Mouse (Mus musculus) heart, embryonic 16.5 days (tissue): ENCODE measurements at regions not wholly inside any gene's neighbourhood (a gene's known extent, or its start where the extent isn't known, plus 50 kb on each side); places are given as distances from the start of the nearest gene placed in this dataset.

Experiments used
- ATAC-seq: fragments of 200-750 bp; cut with Nextera tagmentation; replicated peaks from 2 replicates; pipeline ENCODE4 v1.8.0; 2017; ENCODE audit warnings: moderate number of reproducible peaks; ENCODE audit not compliant: insufficient read depth, low FRiP score; ENCODE audit errors: extremely low read depth
- H3K27ac ChIP-seq: fragments of 300-500 bp; sonication (generic); 2 replicates; pipeline ENCODE4 v1.5.1; 2014; ENCODE audit warnings: mild to moderate bottlenecking, low read length, control low read depth, moderate library complexity
- H3K27me3 ChIP-seq: fragments of 300-500 bp; sonication (generic); 2 replicates; pipeline ENCODE4 v1.6.1; 2014; ENCODE audit warnings: low read length, mixed read lengths; ENCODE audit not compliant: control insufficient read depth, insufficient read depth
- H3K36me3 ChIP-seq: fragments of 300-500 bp; sonication (generic); 2 replicates; pipeline ENCODE4 v1.6.1; 2014; ENCODE audit not compliant: control insufficient read depth, insufficient read depth
- H3K4me1 ChIP-seq: fragments of 300-500 bp; sonication (generic); 2 replicates; pipeline ENCODE4 v1.6.1; 2014; ENCODE audit warnings: low read length, mixed read lengths; ENCODE audit not compliant: control insufficient read depth, insufficient read depth
- H3K4me2 ChIP-seq: fragments of 300-500 bp; sonication (generic); 2 replicates; pipeline ENCODE4 v1.6.1; 2014; ENCODE audit warnings: low read depth, mild to moderate bottlenecking, control low read depth, low read length
- H3K4me3 ChIP-seq: fragments of 300-500 bp; sonication (generic); 2 replicates; pipeline ENCODE4 v1.5.1; 2014; ENCODE audit warnings: mild to moderate bottlenecking, control low read depth, low read length
- H3K9ac ChIP-seq: fragments of 300-500 bp; sonication (generic); 2 replicates; pipeline ENCODE4 v1.6.1; 2014; ENCODE audit warnings: low read length, control low read depth
- H3K9me3 ChIP-seq: fragments of 300-500 bp; sonication (generic); replicated peaks from 2 replicates; pipeline ENCODE4 v1.6.1; 2016; ENCODE audit warnings: low read length; ENCODE audit not compliant: control insufficient read depth
- WGBS: fragments of 180-500 bp; shearing (Covaris S2); extraction: QIAGEN DNeasy Blood & Tissue Kit; methylation state at CpG from one replicate; pipeline ENCODE4 v1.1.7; 2014; 5-methylcytosine and 5-hydroxymethylcytosine counted together

DNA sequence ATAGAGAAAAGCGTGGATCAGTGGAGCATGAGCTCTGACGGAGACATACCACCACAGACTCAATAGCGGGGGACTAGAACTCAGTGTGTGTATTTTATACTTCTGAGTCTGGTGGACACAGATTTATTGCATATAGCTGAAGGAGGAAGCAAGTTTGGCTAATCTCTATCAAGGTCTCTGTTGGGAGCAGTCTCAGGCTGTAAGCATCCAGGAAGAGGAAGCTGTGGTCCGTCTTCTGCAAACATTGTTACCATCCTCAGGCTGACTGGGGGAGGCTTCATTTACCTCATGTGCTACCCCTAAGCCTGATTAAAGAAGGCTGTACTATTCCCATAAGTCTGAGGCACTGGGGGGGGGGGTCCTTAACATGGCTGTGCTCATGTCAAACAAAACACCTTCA is 261.0 kb downstream of the Rnd3 start:
- no peak overlapping the region for H3K27ac ChIP-seq
- no peak overlapping the region for H3K4me2 ChIP-seq
- H3K4me1 ChIP-seq: 0 out of 2 replicates have a peak, but pooled peaks cover 4% of the 10 kb centered on the region
- no peak for ATAC-seq
- no peak overlapping the region for H3K4me3 ChIP-seq
- no peaks in the 10 kb centered on the region for H3K9me3 ChIP-seq
- no peak overlapping the region for H3K9ac ChIP-seq
- no peaks in the 10 kb centered on the region for H3K36me3 ChIP-seq
- no peaks in the 10 kb centered on the region for H3K27me3 ChIP-seq
- 77% methylated on average over 4 of the region's 4 CpGs for WGBS

DNA sequence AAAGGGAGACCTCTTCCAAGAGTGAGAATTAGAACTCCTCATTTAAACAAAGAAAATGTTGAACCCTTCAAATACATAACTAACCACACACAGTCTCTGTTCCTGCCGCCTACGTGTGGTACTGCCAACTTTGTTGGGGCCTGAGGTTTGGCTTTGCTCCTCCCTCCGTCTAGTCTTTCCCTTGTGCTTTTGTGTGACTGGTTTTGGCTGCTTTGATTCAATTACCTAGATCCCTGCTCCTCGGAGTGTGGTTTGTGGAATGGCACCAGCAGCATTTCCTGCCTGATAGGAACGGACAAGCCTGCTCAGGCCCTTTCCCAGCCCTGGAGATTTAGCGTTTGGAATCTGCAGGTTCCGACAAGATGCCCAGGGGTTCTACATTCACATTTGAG is 263.0 kb downstream of the Rnd3 start:
- no peak overlapping the region for H3K4me2 ChIP-seq
- H3K27me3 ChIP-seq: no peaks in the 10 kb centered on the region
- no peak overlapping the region for H3K27ac ChIP-seq
- peaks cover 4% of the 10 kb centered on the region; the same call in 1 of the 2 replicates for H3K4me1 ChIP-seq
- no peak for ATAC-seq
- H3K4me3 ChIP-seq: no peak overlapping the region
- H3K9me3 ChIP-seq: no peaks in the 10 kb centered on the region
- 31% methylated on average over 7 of the region's 7 CpGs for WGBS
- H3K9ac ChIP-seq: no peak overlapping the region
- H3K36me3 ChIP-seq: no peaks in the 10 kb centered on the region

DNA sequence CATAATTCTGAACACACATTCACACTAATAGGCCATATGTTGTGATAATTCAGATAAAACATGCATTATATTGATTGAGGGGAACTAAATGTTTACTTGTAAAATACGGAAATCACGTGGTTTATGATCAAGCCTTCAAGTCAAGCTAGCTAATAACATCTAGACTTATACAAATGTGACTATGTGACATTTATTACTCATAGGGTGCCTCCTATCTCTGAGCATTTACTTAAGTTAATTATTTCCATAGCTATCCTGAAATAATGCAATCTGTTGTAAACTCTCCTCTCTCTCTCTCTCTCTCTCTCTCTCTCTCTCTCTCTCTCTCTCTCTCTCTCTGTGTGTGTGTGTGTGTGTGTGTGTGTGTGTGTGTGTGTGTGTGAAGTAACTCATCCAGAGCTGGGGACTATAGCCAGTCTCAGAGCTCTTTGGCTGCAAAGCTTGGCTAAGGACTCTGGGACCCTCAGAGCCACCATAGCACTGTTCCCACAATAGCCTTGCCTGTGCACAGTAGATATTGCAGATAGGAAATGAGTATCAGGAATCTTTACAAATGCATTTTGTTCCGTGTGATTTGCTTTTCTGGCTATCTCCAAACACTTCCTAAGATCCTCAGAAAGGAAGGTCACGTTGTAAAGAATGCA is 263.5 kb downstream of the Rnd3 start:
- H3K9me3 ChIP-seq: no peaks in the 10 kb centered on the region
- H3K9ac ChIP-seq: no peak overlapping the region
- H3K36me3 ChIP-seq: no peaks in the 10 kb centered on the region
- 57% methylated on average over 4 of the region's 4 CpGs for WGBS
- no peaks in the 10 kb centered on the region for H3K27me3 ChIP-seq
- no peak overlapping the region for H3K27ac ChIP-seq
- H3K4me3 ChIP-seq: no peak overlapping the region
- ATAC-seq: no peak
- no peak overlapping the region for H3K4me2 ChIP-seq
- peaks cover 8% of the 10 kb centered on the region; the same call in 1 of the 2 replicates for H3K4me1 ChIP-seq

DNA sequence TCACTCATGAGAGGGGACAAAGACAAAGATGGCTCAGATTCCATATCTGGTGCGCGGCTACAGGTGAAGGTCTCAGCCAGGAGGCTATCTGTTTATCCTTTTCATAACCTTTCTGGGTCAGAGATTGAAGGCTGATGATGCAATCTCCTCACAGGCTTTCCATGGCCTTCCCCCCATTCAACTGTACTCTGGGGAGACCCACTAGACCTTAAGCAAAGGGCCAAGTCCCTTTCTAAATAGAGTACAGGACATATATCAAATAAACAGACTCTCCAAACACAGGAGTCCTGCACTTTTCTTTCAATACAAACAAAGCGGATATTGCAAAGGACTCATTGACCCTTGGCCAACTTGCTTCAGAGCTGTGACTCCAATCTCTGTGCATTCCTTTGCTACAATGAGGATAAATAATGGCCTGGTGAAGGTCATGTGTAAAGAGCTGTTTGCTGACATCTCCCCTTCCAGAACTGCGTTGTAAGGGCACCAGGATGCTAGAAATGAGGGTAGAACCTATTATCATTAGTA is 267.3 kb downstream of the Rnd3 start:
- Histone ChIP-seq H3K4me3 (no peak overlapping the region), H3K4me2 (no peak overlapping the region), H3K36me3 (no peaks in the 10 kb centered on the region), H3K9me3 (no peaks in the 10 kb centered on the region), H3K27me3 (no peaks in the 10 kb centered on the region), H3K9ac (no peak overlapping the region), H3K4me1 (peaks cover 9% of the 10 kb centered on the region; the same call in 1 of the 2 replicates), H3K27ac (no peak overlapping the region)
- ATAC-seq: no peak
- WGBS: 83% methylated on average over 4 of the region's 4 CpGs

DNA sequence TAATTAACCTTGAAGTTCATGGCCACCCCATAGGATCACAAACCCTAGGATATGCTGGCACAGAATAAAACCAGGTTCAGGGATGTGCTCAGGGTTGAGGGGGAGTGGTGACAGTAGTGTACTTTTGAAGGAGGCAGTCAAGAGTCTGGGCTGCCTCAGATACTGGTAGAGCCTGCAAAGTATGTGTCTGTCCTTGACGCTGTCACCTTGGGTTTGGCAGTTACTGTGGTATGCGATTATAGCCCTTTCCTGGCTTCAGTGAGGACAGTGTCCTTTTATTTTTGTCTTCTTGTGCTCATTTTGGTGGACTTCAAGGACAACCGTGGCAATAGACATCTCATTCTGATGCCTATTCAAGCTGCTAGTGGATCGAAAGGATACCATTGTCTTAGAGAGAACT is 268.1 kb downstream of the Rnd3 start:
- Histone ChIP-seq H3K4me2 (no peak overlapping the region), H3K27ac (peak overlapping the region; percentile 25; the same call in 1 of the 2 replicates), H3K9ac (no peak overlapping the region), H3K4me1 (peaks cover 5% of the 10 kb centered on the region; the same call in 1 of the 2 replicates), H3K27me3 (no peaks in the 10 kb centered on the region), H3K4me3 (no peak overlapping the region), H3K36me3 (no peaks in the 10 kb centered on the region), H3K9me3 (no peaks in the 10 kb centered on the region)
- ATAC-seq: peak; percentile 80
- WGBS: 57% methylated on average over 4 of the region's 4 CpGs

DNA sequence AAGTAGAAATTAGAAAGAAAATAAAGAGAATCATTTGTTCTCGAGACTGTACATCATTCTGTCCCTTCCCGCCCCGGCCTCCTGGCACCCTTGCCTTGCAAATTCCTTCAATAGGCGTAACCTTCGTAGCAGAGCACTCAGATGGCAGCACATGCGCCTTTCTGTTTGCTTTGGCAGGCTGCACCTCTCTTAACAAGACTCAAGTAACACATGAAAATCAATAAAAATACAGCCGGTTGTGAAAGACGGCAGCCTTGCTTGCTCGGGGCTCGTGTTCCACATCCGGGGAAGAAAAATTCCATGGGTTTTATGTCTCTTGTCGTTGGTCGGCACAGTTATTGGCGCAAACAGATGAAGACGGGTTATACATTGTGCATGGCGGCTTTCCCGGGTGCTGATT is 271.2 kb downstream of the Rnd3 start:
- no peak for ATAC-seq
- Histone ChIP-seq H3K9me3 (no peaks in the 10 kb centered on the region), H3K4me3 (no peak overlapping the region), H3K36me3 (no peaks in the 10 kb centered on the region), H3K4me2 (no peak overlapping the region), H3K4me1 (peaks cover 5% of the 10 kb centered on the region; the same call in 1 of the 2 replicates), H3K27me3 (no peaks in the 10 kb centered on the region), H3K9ac (no peak overlapping the region), H3K27ac (no peak overlapping the region)
- 77% methylated on average over 17 of the region's 17 CpGs for WGBS

DNA sequence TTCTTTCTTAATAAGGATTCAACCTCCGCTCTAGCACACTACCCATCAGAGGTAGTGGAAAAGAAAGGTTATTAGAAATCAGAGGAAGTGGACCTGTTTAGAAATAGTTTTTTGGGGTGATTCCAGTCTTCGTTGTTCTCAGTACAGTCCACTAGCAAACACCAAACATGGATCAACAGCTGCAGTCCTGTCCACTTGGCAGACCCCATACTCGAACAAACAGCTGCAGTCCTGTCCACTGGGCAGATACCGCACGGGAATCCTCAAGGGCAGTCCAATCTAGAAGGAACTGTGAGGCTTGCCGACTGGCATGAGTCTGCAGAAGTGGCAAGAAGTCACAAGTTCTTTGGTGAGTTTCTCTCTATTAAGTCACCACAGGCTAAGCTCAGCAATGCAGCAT is 273.8 kb downstream of the Rnd3 start:
- Histone ChIP-seq H3K4me1 (no peaks in the 10 kb centered on the region), H3K9me3 (no peaks in the 10 kb centered on the region), H3K4me3 (no peak overlapping the region), H3K36me3 (no peaks in the 10 kb centered on the region), H3K4me2 (no peak overlapping the region), H3K27me3 (no peaks in the 10 kb centered on the region), H3K27ac (no peak overlapping the region), H3K9ac (no peak overlapping the region)
- WGBS: 87% methylated on average over 6 of the region's 6 CpGs
- no peak for ATAC-seq

DNA sequence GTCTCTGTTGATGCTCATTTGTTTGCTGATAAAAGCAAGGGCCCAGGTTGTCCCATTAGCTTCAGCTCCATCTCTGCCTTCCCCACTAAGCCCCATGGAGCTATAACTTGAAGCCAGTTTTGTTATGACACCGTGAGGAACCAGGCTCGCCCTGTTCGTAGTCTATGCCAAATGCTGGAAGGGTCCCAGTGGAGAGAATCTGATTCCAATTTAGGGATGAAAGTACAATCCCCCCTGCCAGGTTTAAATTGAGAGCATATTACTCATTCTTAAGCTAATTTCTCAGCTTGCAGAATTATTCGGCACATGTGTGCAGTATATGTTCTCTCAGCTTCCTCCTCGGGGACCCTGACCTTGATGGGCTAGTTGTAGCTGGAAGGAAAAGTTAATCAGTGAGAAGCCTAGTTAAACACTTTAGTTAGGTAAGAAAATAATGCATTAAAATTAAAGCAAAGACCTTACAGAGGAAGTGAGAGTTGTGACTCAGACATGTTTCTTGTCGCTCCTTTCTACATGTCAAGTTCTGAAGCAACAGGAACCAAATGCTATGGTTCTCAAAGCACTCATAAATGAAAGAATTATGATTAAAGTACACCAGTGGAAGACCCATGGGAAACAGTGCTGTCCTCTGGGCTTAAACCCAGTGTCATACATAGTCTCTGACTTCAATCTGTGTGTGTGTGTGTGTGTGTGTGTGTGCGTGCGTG is 295.2 kb downstream of the Rnd3 start:
- H3K27me3 ChIP-seq: no peaks in the 10 kb centered on the region

DNA sequence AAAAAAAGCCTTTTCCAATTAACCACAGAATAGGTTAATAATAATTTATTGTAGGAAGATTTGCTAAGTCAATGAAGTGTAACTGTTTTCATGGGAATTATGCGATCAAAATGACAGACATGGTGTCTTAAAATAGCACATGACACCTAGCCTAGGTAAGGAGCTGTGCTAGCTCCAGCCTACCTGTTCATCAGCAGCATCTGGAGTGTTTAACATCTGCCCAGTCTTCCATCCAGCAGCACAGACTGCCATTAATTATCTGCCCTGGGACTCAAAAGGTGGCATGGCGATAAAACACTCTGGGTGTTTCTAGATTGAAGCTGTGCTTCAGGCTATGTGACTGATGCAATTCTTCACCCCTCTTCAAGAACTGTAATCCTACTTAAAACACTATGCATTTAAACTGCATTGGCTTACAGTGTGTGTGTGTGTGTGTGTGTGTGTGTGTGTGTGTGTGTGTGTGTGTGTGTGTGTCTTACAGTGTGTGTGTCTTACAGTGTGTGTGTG is 296.4 kb downstream of the Rnd3 start:
- Histone ChIP-seq H3K9ac (no peak overlapping the region), H3K4me1 (no peaks in the 10 kb centered on the region), H3K9me3 (no peaks in the 10 kb centered on the region), H3K36me3 (no peaks in the 10 kb centered on the region), H3K4me3 (no peak overlapping the region), H3K27ac (no peak overlapping the region), H3K4me2 (no peak overlapping the region), H3K27me3 (no peaks in the 10 kb centered on the region)
- WGBS: 85% methylated on average over 2 of the region's 2 CpGs
- ATAC-seq: no peak

More for the DNA sequence above, 295.2 kb downstream of the Rnd3 start:
- no peak for ATAC-seq
- Histone ChIP-seq H3K9me3 (no peaks in the 10 kb centered on the region), H3K36me3 (no peaks in the 10 kb centered on the region), H3K27ac (no peak overlapping the region), H3K4me1 (no peaks in the 10 kb centered on the region), H3K4me2 (no peak overlapping the region), H3K9ac (no peak overlapping the region), H3K4me3 (no peak overlapping the region)
- WGBS: 80% methylated on average over 8 of the region's 8 CpGs
